Mouse (Mus musculus) embryonic facial prominence, embryonic 12.5 days (tissue): ENCODE data around the gene Mdn1. TPM values are rescaled to one million over a fixed set of nuclear protein-coding genes. Genes with fewer than 3 reads are reported as not detected.

Experiments used
- ATAC-seq: fragments of 200-750 bp; cut with Nextera tagmentation; 2 replicates; pipeline ENCODE4 v1.8.0; 2017; ENCODE audit not compliant: insufficient number of reproducible peaks, insufficient read depth, low FRiP score, low TSS enrichment
- H3K27ac ChIP-seq: fragments of 300-500 bp; sonication (generic); 2 replicates; pipeline ENCODE4 v1.5.1; 2016; ENCODE audit warnings: mild to moderate bottlenecking
- H3K27me3 ChIP-seq: fragments of 300-500 bp; sonication (generic); 2 replicates; pipeline ENCODE4 v1.6.1; 2016; ENCODE audit warnings: mild to moderate bottlenecking, moderate library complexity
- H3K36me3 ChIP-seq: fragments of 300-500 bp; sonication (generic); 2 replicates; pipeline ENCODE4 v1.6.1; 2016; ENCODE audit warnings: mild to moderate bottlenecking
- H3K4me1 ChIP-seq: fragments of 300-500 bp; sonication (generic); 2 replicates; pipeline ENCODE4 v1.6.1; 2016
- H3K4me2 ChIP-seq: fragments of 300-500 bp; sonication (generic); replicated peaks from 2 replicates; pipeline ENCODE4 v1.6.1; 2016; ENCODE audit warnings: mild to moderate bottlenecking, moderate library complexity
- H3K4me3 ChIP-seq: fragments of 300-500 bp; sonication (generic); 2 replicates; pipeline ENCODE4 v1.5.1; 2016; ENCODE audit warnings: mild to moderate bottlenecking
- H3K9ac ChIP-seq: fragments of 300-500 bp; sonication (generic); 2 replicates; pipeline ENCODE4 v1.6.1; 2016; ENCODE audit warnings: mild to moderate bottlenecking, moderate library complexity
- H3K9me3 ChIP-seq: fragments of 300-500 bp; sonication (generic); 2 replicates; pipeline ENCODE4 v1.6.1; 2016; ENCODE audit warnings: mild to moderate bottlenecking, moderate library complexity
- WGBS: fragments of 180-500 bp; shearing (Covaris S2); methylation state at CpG from one replicate; pipeline ENCODE4 v1.1.7; 2016; 5-methylcytosine and 5-hydroxymethylcytosine counted together
- polyA plus RNA-seq: library from polyadenylated mRNA; unstranded; fragments of >200 nt; fragmentation: Nextera tagmentation; extraction: Ambion mirVana; gene quantifications from 2 replicates; pipeline ENCODE4 v1.2.1, GENCODE M21; 2016

Mdn1 gene
- polyA plus RNA-seq, 1 experiment from 2014 or later, result 17.5 TPM

DNA sequence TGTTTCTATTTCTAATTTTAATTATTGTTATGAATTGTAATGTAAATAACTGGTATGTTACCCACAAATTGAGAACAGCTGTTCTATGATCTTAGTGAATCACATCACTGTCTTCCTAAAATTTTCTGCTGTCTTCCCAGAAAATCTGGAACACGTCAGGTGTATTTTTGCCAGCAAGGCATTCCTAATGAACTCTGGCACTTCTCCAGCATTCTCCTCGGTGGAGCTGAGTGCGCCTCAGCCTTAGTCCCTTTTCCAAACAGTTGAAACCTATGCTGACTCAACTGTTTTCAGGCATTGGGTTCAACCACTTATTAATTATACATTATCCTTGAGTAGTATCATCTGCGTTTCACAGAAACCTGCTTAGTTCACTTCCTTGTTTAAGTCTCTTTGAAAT, 25.6 kb downstream of the Mdn1 start:
- no peaks in the 10 kb centered on the region for H3K4me1 ChIP-seq
- WGBS, result 73% methylated on average over 4 of the region's 4 CpGs
- H3K9me3 ChIP-seq, result no peaks in the 10 kb centered on the region
- peaks cover 56% of the 10 kb centered on the region for H3K36me3 ChIP-seq
- H3K4me3 ChIP-seq, result no peak overlapping the region
- no peak overlapping the region for H3K4me2 ChIP-seq
- no peak overlapping the region for H3K27ac ChIP-seq
- ATAC-seq, result no peak
- H3K9ac ChIP-seq, result no peak overlapping the region
- H3K27me3 ChIP-seq, result no peaks in the 10 kb centered on the region

DNA sequence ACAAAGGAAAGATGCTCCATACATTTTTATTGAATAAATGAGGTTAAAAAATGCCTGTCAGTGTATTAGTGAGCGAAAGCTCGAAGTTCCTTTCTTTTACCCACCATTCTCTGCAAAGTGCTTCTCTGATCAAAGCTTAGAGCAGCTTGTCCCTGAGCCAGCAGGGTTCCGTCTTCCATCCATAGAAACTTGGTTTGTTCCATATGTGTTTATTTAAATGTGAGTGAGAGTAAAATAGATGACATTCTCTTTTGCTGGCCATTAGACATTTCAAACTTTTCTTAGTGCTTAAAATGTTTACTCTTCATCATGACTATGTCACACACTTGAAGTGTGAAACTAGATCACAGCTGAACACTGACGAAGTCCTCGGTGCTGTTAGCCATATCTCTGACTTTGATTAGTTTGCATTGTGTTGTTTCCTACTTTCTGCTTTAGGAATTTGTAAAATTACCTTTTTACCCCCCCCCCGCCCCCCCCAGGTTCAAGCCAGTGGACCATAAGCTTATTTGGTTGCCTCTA, 26.2 kb downstream of the Mdn1 start:
- Histone ChIP-seq H3K27me3 (no peaks in the 10 kb centered on the region), H3K4me2 (no peak overlapping the region), H3K9ac (no peak overlapping the region), H3K27ac (no peak overlapping the region), H3K9me3 (no peaks in the 10 kb centered on the region), H3K4me1 (no peaks in the 10 kb centered on the region), H3K4me3 (no peak overlapping the region), H3K36me3 (peaks cover 51% of the 10 kb centered on the region)
- WGBS, result 80% methylated on average over 6 of the region's 6 CpGs
- no peak for ATAC-seq

DNA sequence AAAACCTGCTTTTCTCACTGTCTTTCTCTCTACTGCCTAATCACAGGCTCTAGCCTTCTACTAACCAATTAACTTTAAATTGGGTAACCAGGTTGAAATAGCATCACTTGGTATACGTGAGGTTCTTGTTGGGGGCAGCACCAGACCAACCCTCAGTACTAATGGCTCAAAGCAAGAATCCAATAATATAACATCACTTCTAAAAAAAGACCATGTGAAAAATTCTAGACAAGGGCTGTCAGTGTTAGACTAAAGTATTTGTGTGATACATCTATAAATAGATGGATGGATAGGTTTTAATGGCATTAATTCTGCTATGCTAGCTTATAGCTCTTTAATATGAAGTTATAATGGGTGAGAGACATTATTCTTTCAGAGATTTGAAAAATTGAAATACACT, 60.8 kb downstream of the Mdn1 start:
- Histone ChIP-seq H3K4me3 (no peak overlapping the region), H3K36me3 (peaks cover 64% of the 10 kb centered on the region), H3K4me1 (no peaks in the 10 kb centered on the region), H3K27ac (no peak overlapping the region), H3K9ac (no peak overlapping the region), H3K9me3 (no peaks in the 10 kb centered on the region), H3K4me2 (no peak overlapping the region), H3K27me3 (no peaks in the 10 kb centered on the region)
- WGBS, result 90% methylated on average over 1 of the region's 1 CpGs
- ATAC-seq, result no peak

DNA sequence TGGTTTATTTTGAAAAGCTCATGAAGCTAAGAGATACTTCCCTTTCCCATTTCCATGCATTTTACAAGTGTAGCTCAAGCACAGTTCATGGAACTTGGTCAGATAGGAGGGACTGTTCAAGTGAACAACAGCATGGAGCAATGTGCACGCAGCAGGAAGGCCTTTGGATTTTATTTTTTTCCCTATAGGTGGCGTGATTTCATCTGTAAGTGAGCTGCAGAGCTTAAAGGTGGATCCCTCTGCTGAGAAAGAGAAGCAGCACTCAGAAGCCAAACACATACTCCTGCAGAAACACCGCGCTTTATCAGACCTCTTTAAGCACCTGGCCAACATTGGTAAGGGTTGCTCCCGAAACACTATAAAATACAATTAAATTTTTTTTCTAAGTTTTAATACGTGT, 88.5 kb downstream of the Mdn1 start:
- Histone ChIP-seq H3K27me3 (no peaks in the 10 kb centered on the region), H3K4me3 (no peak overlapping the region), H3K9ac (no peak overlapping the region), H3K27ac (no peak overlapping the region), H3K4me2 (no peak overlapping the region), H3K9me3 (no peaks in the 10 kb centered on the region), H3K4me1 (no peaks in the 10 kb centered on the region), H3K36me3 (peaks cover 91% of the 10 kb centered on the region)
- no peak for ATAC-seq
- WGBS, result 89% methylated on average over 6 of the region's 6 CpGs

DNA sequence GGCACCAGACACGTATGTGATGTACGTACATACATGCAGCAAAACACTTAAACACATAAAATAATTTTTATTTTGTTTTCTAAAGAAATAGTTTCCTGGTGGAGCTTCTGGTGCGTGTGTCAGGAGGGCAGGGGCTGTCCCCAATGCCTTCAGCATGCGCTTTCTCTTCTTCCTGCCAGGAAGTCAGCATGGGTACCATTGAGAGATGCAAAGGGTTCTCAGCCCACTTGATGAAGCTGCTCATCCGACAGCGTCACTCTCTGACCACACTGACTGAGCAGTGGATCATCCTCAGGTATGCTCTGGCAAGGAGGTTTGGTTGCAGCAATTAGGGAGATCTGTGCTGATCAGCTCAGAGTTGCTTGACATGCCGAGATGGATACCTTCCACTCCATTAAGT, 91.5 kb downstream of the Mdn1 start:
- Histone ChIP-seq H3K9ac (no peak overlapping the region), H3K36me3 (peaks cover 89% of the 10 kb centered on the region), H3K27ac (no peak overlapping the region), H3K4me2 (no peak overlapping the region), H3K9me3 (no peaks in the 10 kb centered on the region), H3K27me3 (no peaks in the 10 kb centered on the region), H3K4me3 (no peak overlapping the region), H3K4me1 (no peaks in the 10 kb centered on the region)
- WGBS, result 92% methylated on average over 7 of the region's 7 CpGs
- no peak for ATAC-seq

DNA sequence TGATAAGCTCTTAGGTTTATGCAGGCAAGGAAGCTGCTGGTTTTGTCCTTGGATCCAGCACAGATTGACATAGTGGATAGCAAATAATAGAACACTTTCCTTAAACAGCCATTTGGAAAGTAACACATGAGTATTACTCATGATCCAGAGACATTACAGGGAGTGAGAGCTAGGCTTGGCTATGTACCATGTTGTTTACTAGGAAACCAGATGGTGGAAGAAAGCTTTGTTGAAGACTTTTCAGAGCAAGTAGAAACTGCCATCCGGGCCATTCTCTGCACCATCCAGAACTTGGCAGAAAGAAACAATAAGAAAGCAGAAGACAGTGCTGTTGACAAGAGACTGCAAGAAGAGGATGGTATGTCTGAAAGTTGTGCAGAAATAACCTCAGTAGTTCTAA, 93.8 kb downstream of the Mdn1 start:
- no peaks in the 10 kb centered on the region for H3K27me3 ChIP-seq
- H3K4me1 ChIP-seq, result no peaks in the 10 kb centered on the region
- H3K4me2 ChIP-seq, result no peak overlapping the region
- no peak for ATAC-seq
- H3K9ac ChIP-seq, result no peak overlapping the region
- no peaks in the 10 kb centered on the region for H3K9me3 ChIP-seq
- no peak overlapping the region for H3K27ac ChIP-seq
- peaks cover 77% of the 10 kb centered on the region for H3K36me3 ChIP-seq
- H3K4me3 ChIP-seq, result no peak overlapping the region
- WGBS, result 91% methylated on average over 1 of the region's 1 CpGs

DNA sequence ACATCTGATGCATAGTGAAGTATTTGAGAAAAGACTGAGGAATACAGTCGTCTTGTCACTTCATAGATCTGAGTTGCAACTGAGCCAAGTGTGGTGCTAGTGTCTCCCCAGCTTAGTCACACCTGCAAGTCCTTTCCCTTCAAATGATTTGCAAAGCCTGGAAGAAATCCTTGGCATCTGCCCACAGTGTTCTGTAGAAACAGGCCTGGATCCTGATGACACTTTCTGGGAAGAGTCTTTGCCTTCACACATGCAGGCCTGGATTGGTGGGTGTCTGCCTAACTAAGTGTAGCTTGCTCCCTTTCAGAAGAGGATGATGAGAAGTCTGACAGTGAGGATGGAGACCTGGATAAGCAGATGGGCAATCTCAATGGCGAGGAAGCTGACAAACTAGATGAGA, 100.5 kb downstream of the Mdn1 start:
- Histone ChIP-seq H3K27ac (no peak overlapping the region), H3K36me3 (peaks cover 64% of the 10 kb centered on the region), H3K27me3 (no peaks in the 10 kb centered on the region), H3K4me3 (no peak overlapping the region), H3K9me3 (no peaks in the 10 kb centered on the region), H3K4me2 (no peak overlapping the region), H3K4me1 (no peaks in the 10 kb centered on the region), H3K9ac (no peak overlapping the region)
- 90% methylated on average over 2 of the region's 2 CpGs for WGBS
- no peak for ATAC-seq

DNA sequence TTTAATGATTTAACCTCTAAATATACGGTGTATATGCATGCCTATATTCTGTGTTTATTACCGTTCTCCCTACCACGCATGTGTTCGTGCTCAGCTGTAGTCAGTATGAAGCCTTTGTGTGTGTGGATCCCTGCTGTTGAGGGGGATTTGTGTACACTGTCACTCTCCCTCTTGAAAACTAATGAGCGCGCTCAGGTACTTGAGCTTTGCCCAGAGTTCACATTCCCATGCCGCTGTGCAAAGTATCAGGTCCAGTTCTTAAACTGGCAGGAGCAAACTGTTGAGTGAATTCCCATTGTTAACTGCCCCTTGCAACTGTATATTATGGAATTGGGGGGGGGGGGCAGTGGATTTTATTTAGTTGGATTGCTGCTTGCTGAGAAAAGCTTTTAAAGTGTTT, 110.6 kb downstream of the Mdn1 start:
- Histone ChIP-seq H3K9ac (no peak overlapping the region), H3K27ac (no peak overlapping the region), H3K4me2 (no peak overlapping the region), H3K4me1 (no peaks in the 10 kb centered on the region), H3K9me3 (no peaks in the 10 kb centered on the region), H3K4me3 (no peak overlapping the region), H3K27me3 (no peaks in the 10 kb centered on the region), H3K36me3 (peaks cover 63% of the 10 kb centered on the region)
- no peak for ATAC-seq
- WGBS, result 92% methylated on average over 7 of the region's 7 CpGs

DNA sequence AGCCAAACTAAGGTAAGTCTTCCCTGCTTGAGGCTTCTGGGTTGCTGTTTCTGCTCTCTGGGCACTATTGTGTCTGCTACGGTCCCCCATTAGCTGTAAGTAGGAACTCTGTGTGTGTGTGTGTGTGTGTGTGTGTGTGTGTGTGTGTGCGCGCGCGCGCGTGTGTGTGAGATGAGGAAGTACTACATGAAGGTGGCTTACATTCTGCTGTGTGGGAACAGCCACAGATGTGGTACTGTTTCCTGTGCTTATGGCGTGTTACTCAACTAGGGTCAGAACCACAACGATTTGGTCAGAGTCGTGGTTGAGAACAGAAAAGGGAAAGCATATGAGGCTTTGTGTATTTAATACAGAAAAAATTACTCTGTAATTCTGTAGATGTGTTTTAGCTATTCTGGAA, 111.1 kb downstream of the Mdn1 start:
- ATAC-seq, result no peak
- no peaks in the 10 kb centered on the region for H3K9me3 ChIP-seq
- no peak overlapping the region for H3K27ac ChIP-seq
- no peaks in the 10 kb centered on the region for H3K27me3 ChIP-seq
- WGBS, result 89% methylated on average over 10 of the region's 10 CpGs
- H3K4me2 ChIP-seq, result no peak overlapping the region
- no peaks in the 10 kb centered on the region for H3K4me1 ChIP-seq
- no peak overlapping the region for H3K4me3 ChIP-seq
- H3K36me3 ChIP-seq, result peaks cover 62% of the 10 kb centered on the region
- H3K9ac ChIP-seq, result no peak overlapping the region

DNA sequence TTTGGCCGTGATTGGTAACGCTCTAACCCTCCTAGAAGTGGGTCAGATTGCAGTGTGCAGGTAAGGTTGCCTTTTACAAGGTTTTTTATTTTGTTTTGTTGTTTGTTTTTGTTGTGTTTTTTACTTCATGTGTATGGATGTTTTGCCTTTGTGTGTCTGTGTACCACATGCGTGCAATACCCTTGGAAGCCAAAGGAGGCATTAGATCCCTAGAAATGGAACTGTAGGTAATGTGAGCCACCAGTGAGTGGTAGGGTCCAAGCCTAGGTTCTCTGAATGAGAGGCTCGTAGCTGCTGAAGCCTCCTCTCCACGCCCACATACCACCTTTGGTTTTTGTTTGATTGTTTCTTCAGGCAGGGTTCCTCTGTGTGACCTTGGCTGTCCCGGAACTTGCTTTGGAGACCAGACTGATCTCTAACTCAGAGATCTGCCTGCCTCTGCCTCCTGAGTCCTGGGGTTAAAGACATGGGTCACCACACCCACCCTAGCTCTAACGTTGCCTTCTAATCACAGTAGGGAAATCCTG, 113.4 kb downstream of the Mdn1 start:
- 92% methylated on average over 7 of the region's 7 CpGs for WGBS

DNA sequence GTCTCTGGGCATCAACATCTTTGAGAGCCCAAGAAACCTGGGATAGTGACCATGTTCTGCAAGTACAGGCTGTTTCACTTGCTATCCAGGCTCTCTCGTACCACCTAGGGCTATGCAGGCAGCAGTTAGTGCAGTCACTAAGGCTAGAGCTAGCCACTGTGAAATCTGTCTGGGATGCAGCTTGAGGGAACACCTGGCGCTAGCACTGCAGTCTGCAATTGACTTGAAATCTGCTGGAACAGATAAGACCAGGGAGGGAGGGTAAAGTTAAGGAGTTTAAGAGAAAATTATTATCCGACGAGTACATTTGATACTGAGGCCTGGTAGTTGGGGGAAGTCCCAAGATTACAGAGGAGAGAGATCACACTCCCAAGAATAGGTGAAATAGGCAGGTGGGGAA, 123.1 kb downstream of the Mdn1 start:
- no peaks in the 10 kb centered on the region for H3K27me3 ChIP-seq
- H3K9ac ChIP-seq, result no peak overlapping the region
- 91% methylated on average over 4 of the region's 4 CpGs for WGBS
- H3K4me3 ChIP-seq, result no peak overlapping the region
- H3K4me1 ChIP-seq, result no peaks in the 10 kb centered on the region
- H3K36me3 ChIP-seq, result peaks cover 30% of the 10 kb centered on the region
- H3K27ac ChIP-seq, result no peak overlapping the region
- ATAC-seq, result no peak
- no peaks in the 10 kb centered on the region for H3K9me3 ChIP-seq
- no peak overlapping the region for H3K4me2 ChIP-seq

More for the DNA sequence above, 113.4 kb downstream of the Mdn1 start:
- Histone ChIP-seq H3K4me1 (no peaks in the 10 kb centered on the region), H3K4me2 (no peak overlapping the region), H3K9me3 (no peaks in the 10 kb centered on the region), H3K27me3 (no peaks in the 10 kb centered on the region), H3K36me3 (peaks cover 68% of the 10 kb centered on the region), H3K4me3 (no peak overlapping the region), H3K27ac (no peak overlapping the region), H3K9ac (no peak overlapping the region)
- no peak for ATAC-seq

DNA sequence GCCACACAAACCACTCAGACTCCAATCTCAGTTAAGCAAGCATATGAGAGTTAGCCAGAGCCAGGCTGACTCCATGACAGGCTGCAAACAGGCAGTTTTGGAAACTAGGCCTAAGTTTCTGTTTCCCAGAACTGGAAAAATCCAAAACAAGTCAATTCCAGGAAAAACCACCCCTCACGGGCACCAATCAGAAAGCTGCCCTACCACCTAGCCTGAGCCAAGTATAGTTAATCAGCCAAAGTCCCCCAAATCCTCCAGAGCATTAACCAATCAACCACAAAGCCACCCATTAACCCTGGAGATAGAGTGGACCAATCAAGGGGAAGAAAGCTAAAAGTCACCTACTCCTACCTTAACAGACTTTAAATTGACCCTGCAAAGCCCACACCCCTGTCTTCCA, 130.2 kb downstream of the Mdn1 start:
- Histone ChIP-seq H3K9ac (no peak overlapping the region), H3K4me2 (no peak overlapping the region), H3K27ac (no peak overlapping the region), H3K36me3 (no peaks in the 10 kb centered on the region), H3K9me3 (no peaks in the 10 kb centered on the region), H3K4me1 (no peaks in the 10 kb centered on the region), H3K4me3 (no peak overlapping the region), H3K27me3 (no peaks in the 10 kb centered on the region)
- ATAC-seq, result no peak
- WGBS, result 81% methylated on average over 1 of the region's 1 CpGs

DNA sequence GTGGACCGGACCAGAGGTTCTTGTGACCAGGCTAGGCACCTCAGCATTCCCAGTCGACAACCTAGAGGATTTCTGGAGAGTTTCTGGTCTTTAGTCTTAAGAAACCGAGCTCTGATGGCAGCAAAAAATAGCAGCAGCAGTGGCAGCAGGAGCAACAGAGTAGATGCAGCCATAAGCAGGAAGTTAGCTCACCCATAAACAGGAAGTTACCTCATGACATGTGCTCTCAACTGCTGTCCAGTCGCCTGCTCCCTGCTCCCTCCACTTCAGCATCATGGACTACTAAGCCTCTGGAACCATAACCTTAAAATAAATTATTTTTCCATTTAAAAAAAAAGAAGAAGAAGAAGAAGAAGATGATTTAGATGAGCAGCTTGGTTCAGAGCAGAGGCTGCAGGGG, 132.1 kb downstream of the Mdn1 start:
- no peak overlapping the region for H3K4me3 ChIP-seq
- no peaks in the 10 kb centered on the region for H3K27me3 ChIP-seq
- no peak overlapping the region for H3K9ac ChIP-seq
- no peak overlapping the region for H3K27ac ChIP-seq
- 85% methylated on average over 4 of the region's 4 CpGs for WGBS
- no peak for ATAC-seq
- no peak overlapping the region for H3K4me2 ChIP-seq
- H3K36me3 ChIP-seq, result no peaks in the 10 kb centered on the region
- no peaks in the 10 kb centered on the region for H3K9me3 ChIP-seq
- no peaks in the 10 kb centered on the region for H3K4me1 ChIP-seq
